Mouse (Mus musculus): Measurements from ENCODE around the gene Pde8b. TPM values are rescaled to one million over a fixed set of nuclear protein-coding genes. Genes with fewer than 3 reads are reported as not detected.

Pde8b gene
- polyA plus RNA-seq, 1 experiment from 2014 or later = 1.7 TPM

- Histone ChIP-seq H3K4me2 (ENCODE audit: low read depth, low read length, severe bottlenecking) (no peak overlapping the region), H3K27ac (ENCODE audit: low read depth, low read length) (no peak overlapping the region), H3K27me3 (ENCODE audit: control insufficient read depth, insufficient read depth, low read length) (no peaks in the 10 kb centered on the region), H3K4me1 (replicated peaks; ENCODE audit: control insufficient read depth, insufficient read depth, low read length) (no peaks in the 10 kb centered on the region), H3K36me3 (ENCODE audit: control insufficient read depth, insufficient read depth, low read length) (no peaks in the 10 kb centered on the region), H3K4me3 (ENCODE audit: low read depth, low read length) (no peak overlapping the region), H3K9me3 (ENCODE audit: control insufficient read depth, low read length) (no peaks in the 10 kb centered on the region), H3K9ac (ENCODE audit: low read length) (no peak overlapping the region)
- WGBS = 85% methylated on average over 4 of the region's 4 CpGs
- DNase-seq (ENCODE audit: low spot score) (no peak), ATAC-seq (replicated peaks; ENCODE audit: low FRiP score) (no peak)
Measured at GRCm38 (mm10) chr13:95050398-95050797, 199.7 kb downstream of the Pde8b start.

- Histone ChIP-seq H3K27me3 (ENCODE audit: control insufficient read depth, insufficient read depth, low read length) (no peaks in the 10 kb centered on the region), H3K4me2 (ENCODE audit: low read depth, low read length, severe bottlenecking) (no peak overlapping the region), H3K4me1 (replicated peaks; ENCODE audit: control insufficient read depth, insufficient read depth, low read length) (no peaks in the 10 kb centered on the region), H3K4me3 (ENCODE audit: low read depth, low read length) (no peak overlapping the region), H3K27ac (ENCODE audit: low read depth, low read length) (no peak overlapping the region), H3K9me3 (ENCODE audit: control insufficient read depth, low read length) (no peaks in the 10 kb centered on the region), H3K36me3 (ENCODE audit: control insufficient read depth, insufficient read depth, low read length) (no peaks in the 10 kb centered on the region), H3K9ac (ENCODE audit: low read length) (no peak overlapping the region)
- DNase-seq (ENCODE audit: low spot score) = no peak
- no peak for ATAC-seq (replicated peaks; ENCODE audit: low FRiP score)
- 45% methylated on average over 1 of the region's 1 CpGs for WGBS
Measured at GRCm38 (mm10) chr13:95044108-95044507, 206.0 kb downstream of the Pde8b start.

GRCm38 (mm10) chr13:95040140-95040738, 209.9 kb downstream of the Pde8b start:
- no peaks in the 10 kb centered on the region for H3K4me1 ChIP-seq (replicated peaks; ENCODE audit: control insufficient read depth, insufficient read depth, low read length)
- no peak for DNase-seq (ENCODE audit: low spot score)
- H3K4me3 ChIP-seq (ENCODE audit: low read depth, low read length) = no peak overlapping the region
- H3K4me2 ChIP-seq (ENCODE audit: low read depth, low read length, severe bottlenecking) = no peak overlapping the region
- no peaks in the 10 kb centered on the region for H3K27me3 ChIP-seq (ENCODE audit: control insufficient read depth, insufficient read depth, low read length)
- 82% methylated on average over 9 of the region's 9 CpGs for whole genome bisulfite sequencing
- no peak overlapping the region for H3K9ac ChIP-seq (ENCODE audit: low read length)
- ATAC-seq (replicated peaks; ENCODE audit: low FRiP score) = no peak
- H3K9me3 ChIP-seq (ENCODE audit: control insufficient read depth, low read length) = no peaks in the 10 kb centered on the region
- no peaks in the 10 kb centered on the region for H3K36me3 ChIP-seq (ENCODE audit: control insufficient read depth, insufficient read depth, low read length)
- no peak overlapping the region for H3K27ac ChIP-seq (ENCODE audit: low read depth, low read length)

- WGBS = 89% methylated on average over 4 of the region's 4 CpGs
- no peaks in the 10 kb centered on the region for H3K4me1 ChIP-seq (replicated peaks; ENCODE audit: control insufficient read depth, insufficient read depth, low read length)
- H3K27ac ChIP-seq (ENCODE audit: low read depth, low read length) = no peak overlapping the region
- H3K9me3 ChIP-seq (ENCODE audit: control insufficient read depth, low read length) = no peaks in the 10 kb centered on the region
- no peak for DNase-seq (ENCODE audit: low spot score)
- ATAC-seq (replicated peaks; ENCODE audit: low FRiP score) = no peak
- no peaks in the 10 kb centered on the region for H3K36me3 ChIP-seq (ENCODE audit: control insufficient read depth, insufficient read depth, low read length)
- H3K27me3 ChIP-seq (ENCODE audit: control insufficient read depth, insufficient read depth, low read length) = no peaks in the 10 kb centered on the region
- H3K9ac ChIP-seq (ENCODE audit: low read length) = no peak overlapping the region
- no peak overlapping the region for H3K4me2 ChIP-seq (ENCODE audit: low read depth, low read length, severe bottlenecking)
- H3K4me3 ChIP-seq (ENCODE audit: low read depth, low read length) = no peak overlapping the region
Measured at GRCm38 (mm10) chr13:95038200-95038599, 211.9 kb downstream of the Pde8b start.

GRCm38 (mm10) chr13:95034715-95035114, 215.4 kb downstream of the Pde8b start:
- Histone ChIP-seq H3K27ac (ENCODE audit: low read depth, low read length) (no peak overlapping the region), H3K9ac (ENCODE audit: low read length) (no peak overlapping the region), H3K4me2 (ENCODE audit: low read depth, low read length, severe bottlenecking) (no peak overlapping the region), H3K27me3 (ENCODE audit: control insufficient read depth, insufficient read depth, low read length) (no peaks in the 10 kb centered on the region), H3K4me3 (ENCODE audit: low read depth, low read length) (no peak overlapping the region), H3K4me1 (replicated peaks; ENCODE audit: control insufficient read depth, insufficient read depth, low read length) (no peaks in the 10 kb centered on the region), H3K36me3 (ENCODE audit: control insufficient read depth, insufficient read depth, low read length) (no peaks in the 10 kb centered on the region), H3K9me3 (ENCODE audit: control insufficient read depth, low read length) (no peaks in the 10 kb centered on the region)
- DNase-seq (ENCODE audit: low spot score) (no peak), ATAC-seq (replicated peaks; ENCODE audit: low FRiP score) (no peak)
- WGBS = 85% methylated on average over 2 of the region's 2 CpGs

GRCm38 (mm10) chr13:95034094-95034493, 216.0 kb downstream of the Pde8b start:
- Histone ChIP-seq H3K4me3 (ENCODE audit: low read depth, low read length) (no peak overlapping the region), H3K27ac (ENCODE audit: low read depth, low read length) (no peak overlapping the region), H3K27me3 (ENCODE audit: control insufficient read depth, insufficient read depth, low read length) (no peaks in the 10 kb centered on the region), H3K9ac (ENCODE audit: low read length) (no peak overlapping the region), H3K36me3 (ENCODE audit: control insufficient read depth, insufficient read depth, low read length) (no peaks in the 10 kb centered on the region), H3K4me1 (replicated peaks; ENCODE audit: control insufficient read depth, insufficient read depth, low read length) (no peaks in the 10 kb centered on the region), H3K9me3 (ENCODE audit: control insufficient read depth, low read length) (no peaks in the 10 kb centered on the region), H3K4me2 (ENCODE audit: low read depth, low read length, severe bottlenecking) (no peak overlapping the region)
- no peak for DNase-seq (ENCODE audit: low spot score)
- 90% methylated on average over 9 of the region's 9 CpGs for WGBS
- no peak for ATAC-seq (replicated peaks; ENCODE audit: low FRiP score)

- Histone ChIP-seq H3K4me2 (ENCODE audit: low read depth, low read length, severe bottlenecking) (no peak overlapping the region), H3K27me3 (ENCODE audit: control insufficient read depth, insufficient read depth, low read length) (no peaks in the 10 kb centered on the region), H3K9ac (ENCODE audit: low read length) (no peak overlapping the region), H3K27ac (ENCODE audit: low read depth, low read length) (no peak overlapping the region), H3K9me3 (ENCODE audit: control insufficient read depth, low read length) (no peaks in the 10 kb centered on the region), H3K4me3 (ENCODE audit: low read depth, low read length) (no peak overlapping the region), H3K4me1 (replicated peaks; ENCODE audit: control insufficient read depth, insufficient read depth, low read length) (no peaks in the 10 kb centered on the region), H3K36me3 (ENCODE audit: control insufficient read depth, insufficient read depth, low read length) (no peaks in the 10 kb centered on the region)
- 83% methylated on average over 6 of the region's 6 CpGs for WGBS
- ATAC-seq (replicated peaks; ENCODE audit: low FRiP score) (no peak), DNase-seq (ENCODE audit: low spot score) (no peak)
Measured at GRCm38 (mm10) chr13:95032973-95033372, 217.2 kb downstream of the Pde8b start.

- no peaks in the 10 kb centered on the region for H3K36me3 ChIP-seq (ENCODE audit: control insufficient read depth, insufficient read depth, low read length)
- no peak overlapping the region for H3K9ac ChIP-seq (ENCODE audit: low read length)
- H3K4me1 ChIP-seq (replicated peaks; ENCODE audit: control insufficient read depth, insufficient read depth, low read length) = no peaks in the 10 kb centered on the region
- no peak overlapping the region for H3K4me3 ChIP-seq (ENCODE audit: low read depth, low read length)
- WGBS = 79% methylated on average over 17 of the region's 17 CpGs
- DNase-seq (ENCODE audit: low spot score) (no peak), ATAC-seq (replicated peaks; ENCODE audit: low FRiP score) (no peak)
- no peak overlapping the region for H3K27ac ChIP-seq (ENCODE audit: low read depth, low read length)
- no peaks in the 10 kb centered on the region for H3K9me3 ChIP-seq (ENCODE audit: control insufficient read depth, low read length)
- no peaks in the 10 kb centered on the region for H3K27me3 ChIP-seq (ENCODE audit: control insufficient read depth, insufficient read depth, low read length)
- H3K4me2 ChIP-seq (ENCODE audit: low read depth, low read length, severe bottlenecking) = no peak overlapping the region
Measured at GRCm38 (mm10) chr13:95032127-95032831, 217.9 kb downstream of the Pde8b start.

GRCm38 (mm10) chr13:95030828-95031227, 219.3 kb downstream of the Pde8b start:
- no peaks in the 10 kb centered on the region for H3K9me3 ChIP-seq (ENCODE audit: control insufficient read depth, low read length)
- WGBS = 85% methylated on average over 6 of the region's 6 CpGs
- no peak overlapping the region for H3K4me2 ChIP-seq (ENCODE audit: low read depth, low read length, severe bottlenecking)
- ATAC-seq (replicated peaks; ENCODE audit: low FRiP score) (no peak), DNase-seq (ENCODE audit: low spot score) (no peak)
- no peaks in the 10 kb centered on the region for H3K36me3 ChIP-seq (ENCODE audit: control insufficient read depth, insufficient read depth, low read length)
- H3K9ac ChIP-seq (ENCODE audit: low read length) = no peak overlapping the region
- H3K4me3 ChIP-seq (ENCODE audit: low read depth, low read length) = no peak overlapping the region
- H3K27ac ChIP-seq (ENCODE audit: low read depth, low read length) = no peak overlapping the region
- no peaks in the 10 kb centered on the region for H3K27me3 ChIP-seq (ENCODE audit: control insufficient read depth, insufficient read depth, low read length)
- H3K4me1 ChIP-seq (replicated peaks; ENCODE audit: control insufficient read depth, insufficient read depth, low read length) = no peaks in the 10 kb centered on the region
